Mouse (Mus musculus): Measurements from ENCODE around the gene Cenpp. TPM values are rescaled to one million over a fixed set of nuclear protein-coding genes. Genes with fewer than 3 reads are reported as not detected.
"Not testable (repeated sequence)": the region's sequence is repeated elsewhere in the genome, so short reads cannot be mapped to it uniquely, and the experiment has no call there.

The Cenpp gene
- polyA plus RNA-seq, 1 experiment from 2014 or later: 13.1 TPM

DNA sequence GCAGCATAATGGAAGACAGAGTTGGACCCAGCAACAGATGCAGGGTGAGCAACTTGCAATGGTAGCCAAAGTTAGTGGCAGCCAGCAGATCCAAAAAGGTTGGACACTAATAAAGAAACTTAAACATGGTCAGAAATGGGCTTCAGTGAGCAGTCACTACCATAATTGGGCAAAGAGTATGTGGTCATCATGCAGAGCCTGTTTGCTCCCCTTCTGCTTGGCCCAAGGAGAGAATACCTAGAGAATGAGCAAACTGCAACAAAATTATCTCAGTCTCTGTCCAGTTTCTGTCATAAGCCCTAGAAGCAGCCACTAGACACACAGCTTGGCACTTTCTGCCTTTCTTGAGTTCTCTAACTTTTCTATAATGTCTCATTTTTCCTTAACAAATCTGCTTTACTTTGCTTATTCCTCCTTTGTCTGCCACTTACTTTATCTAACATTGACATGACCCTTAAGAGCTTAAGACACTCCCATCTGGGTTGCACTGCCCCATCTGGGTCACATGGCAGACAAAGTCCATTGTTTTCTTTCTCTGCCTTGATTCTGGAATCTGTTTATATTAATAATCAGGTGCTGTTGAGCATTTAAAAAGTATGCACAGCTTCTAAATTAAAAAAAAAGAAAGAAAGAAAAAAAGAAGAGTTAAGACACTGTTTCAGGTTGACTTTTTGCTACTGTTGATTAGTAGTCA lies 8.8 kb downstream of the Cenpp start:
- ATAC-seq (replicated peaks): no peak
- H3K4me2 ChIP-seq (replicated peaks): no peak overlapping the region

DNA sequence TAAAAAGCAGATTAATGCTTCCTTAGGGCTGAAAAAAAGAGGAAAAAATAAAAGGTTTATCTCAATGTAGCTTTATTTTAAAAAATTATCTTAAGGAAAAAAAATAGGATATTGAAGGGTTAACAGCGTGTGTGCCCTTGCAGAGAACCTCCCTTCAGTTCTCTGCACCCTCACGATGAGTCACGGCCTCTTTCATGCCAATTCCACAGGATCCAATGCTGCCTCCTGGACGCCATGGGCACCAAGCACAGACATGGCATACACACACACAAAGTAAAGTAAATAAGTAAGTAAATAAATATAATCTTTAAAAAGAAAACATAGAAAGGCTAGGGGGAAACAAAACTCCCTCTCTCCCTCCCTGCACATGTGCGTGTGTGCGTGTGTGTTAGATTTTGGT lies 9.9 kb downstream of the Cenpp start:
- Histone ChIP-seq H3K36me3 (no peaks in the 10 kb centered on the region), H3K9ac (replicated peaks) (no peak overlapping the region), H3K27me3 (no peaks in the 10 kb centered on the region), H3K27ac (replicated peaks) (no peak overlapping the region), H3K9me3 (no peaks in the 10 kb centered on the region), H3K4me2 (replicated peaks) (no peak overlapping the region), H3K4me1 (no peaks in the 10 kb centered on the region), H3K4me3 (no peak overlapping the region)
- 76% methylated on average over 6 of the region's 6 CpGs for WGBS
- no peak for ATAC-seq (replicated peaks)

More for the DNA sequence above, 8.8 kb downstream of the Cenpp start:
- H3K27ac ChIP-seq (replicated peaks): no peak overlapping the region
- H3K27me3 ChIP-seq: no peaks in the 10 kb centered on the region
- H3K4me1 ChIP-seq: no peaks in the 10 kb centered on the region
- H3K9ac ChIP-seq (replicated peaks): no peak overlapping the region
- H3K4me3 ChIP-seq: no peak overlapping the region
- H3K36me3 ChIP-seq: no peaks in the 10 kb centered on the region
- H3K9me3 ChIP-seq: no peaks in the 10 kb centered on the region

DNA sequence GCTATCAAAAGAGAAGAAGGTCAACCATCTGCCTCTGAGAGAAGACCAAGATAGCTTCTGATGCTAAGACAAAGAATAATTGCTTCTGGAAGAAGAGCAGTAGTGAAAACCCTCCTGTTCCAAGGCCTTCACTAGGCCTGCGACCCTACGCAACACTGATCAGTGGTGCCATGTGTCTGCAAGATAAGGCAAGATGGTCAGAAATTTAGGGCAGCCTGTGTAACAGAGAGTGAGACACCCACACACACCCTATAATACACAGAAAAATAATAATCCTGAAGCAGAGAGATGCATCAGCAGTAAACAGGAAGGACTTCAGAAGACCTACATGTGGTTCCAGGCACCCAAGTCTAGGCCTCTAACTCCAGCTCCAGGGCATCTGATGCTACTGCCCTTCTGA lies 12.6 kb downstream of the Cenpp start:
- Histone ChIP-seq H3K9me3 (no peaks in the 10 kb centered on the region), H3K27ac (replicated peaks) (no peak overlapping the region), H3K4me2 (replicated peaks) (no peak overlapping the region), H3K4me3 (no peak overlapping the region), H3K36me3 (no peaks in the 10 kb centered on the region), H3K9ac (replicated peaks) (no peak overlapping the region), H3K4me1 (no peaks in the 10 kb centered on the region), H3K27me3 (no peaks in the 10 kb centered on the region)
- 93% methylated on average over 2 of the region's 2 CpGs for WGBS
- no peak for ATAC-seq (replicated peaks)

DNA sequence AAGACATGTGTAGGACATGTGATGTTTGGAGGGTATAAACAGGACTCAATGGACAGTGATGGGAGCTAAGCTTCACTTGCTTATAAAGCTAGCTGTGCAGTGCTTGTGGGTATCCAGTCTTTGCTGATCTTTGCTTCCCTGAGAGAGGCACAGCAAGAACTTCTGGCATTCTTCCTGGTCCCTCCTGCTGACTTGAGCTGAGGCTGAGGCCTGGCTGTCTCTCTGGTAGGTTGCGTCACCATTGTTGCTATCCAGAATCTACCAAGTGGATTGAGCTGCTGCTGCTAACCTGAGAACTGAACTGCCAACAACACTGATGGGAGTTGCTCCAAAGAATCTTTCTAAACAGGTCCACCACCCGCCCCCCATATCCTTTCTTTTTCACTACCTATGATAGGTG lies 23.5 kb downstream of the Cenpp start:
- no peak for ATAC-seq (replicated peaks)
- Histone ChIP-seq H3K9ac (replicated peaks) (no peak overlapping the region), H3K27me3 (no peaks in the 10 kb centered on the region), H3K36me3 (no peaks in the 10 kb centered on the region), H3K4me2 (replicated peaks) (no peak overlapping the region), H3K4me1 (no peaks in the 10 kb centered on the region), H3K27ac (replicated peaks) (no peak overlapping the region), H3K4me3 (no peak overlapping the region), H3K9me3 (no peaks in the 10 kb centered on the region)
- 88% methylated on average over 2 of the region's 2 CpGs for WGBS

DNA sequence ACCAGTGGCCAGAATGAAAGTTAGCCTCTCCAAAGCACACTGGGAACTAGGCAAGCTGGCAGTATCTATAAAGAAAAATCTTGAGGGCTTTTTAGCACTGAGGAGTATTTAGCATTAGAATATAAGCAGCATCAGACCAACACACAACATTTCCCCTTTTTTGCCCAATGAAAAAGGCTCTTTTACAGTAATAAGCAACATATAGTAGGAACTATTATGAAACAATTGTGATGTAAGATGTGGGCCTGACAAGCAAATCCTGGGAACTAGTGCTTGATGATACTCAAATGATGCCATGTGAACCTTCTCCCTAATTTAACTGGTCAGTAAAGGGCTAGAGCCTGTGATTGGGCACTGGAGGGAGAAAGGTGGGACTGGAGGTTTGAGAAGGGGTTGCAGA lies 24.4 kb downstream of the Cenpp start:
- H3K27ac ChIP-seq (replicated peaks): no peak overlapping the region
- H3K4me3 ChIP-seq: no peak overlapping the region
- no peak overlapping the region for H3K9ac ChIP-seq (replicated peaks)
- H3K4me2 ChIP-seq (replicated peaks): no peak overlapping the region
- no peaks in the 10 kb centered on the region for H3K9me3 ChIP-seq
- H3K27me3 ChIP-seq: no peaks in the 10 kb centered on the region
- no peak for ATAC-seq (replicated peaks)
- H3K4me1 ChIP-seq: no peaks in the 10 kb centered on the region
- H3K36me3 ChIP-seq: no peaks in the 10 kb centered on the region

DNA sequence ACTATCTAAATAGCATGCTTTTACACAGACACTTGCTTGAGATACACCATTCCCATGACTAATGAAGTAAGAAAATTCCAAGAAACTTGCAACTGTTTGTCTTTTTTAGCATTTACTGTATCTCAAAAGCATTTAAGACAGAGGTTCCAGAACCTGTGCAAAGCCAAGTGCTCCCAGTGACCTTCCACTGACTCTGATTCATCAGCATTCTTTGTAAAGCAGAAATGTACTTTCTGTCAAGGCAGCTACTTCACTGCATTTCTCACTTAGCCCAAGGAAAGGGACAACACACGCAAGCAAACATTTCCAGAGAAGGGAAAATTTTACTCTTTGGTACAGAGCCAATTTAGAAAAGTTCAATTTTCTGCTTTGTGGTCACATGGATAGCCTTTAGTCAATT lies 29.4 kb downstream of the Cenpp start:
- Histone ChIP-seq H3K27ac (replicated peaks) (no peak overlapping the region), H3K9ac (replicated peaks) (no peak overlapping the region), H3K27me3 (no peaks in the 10 kb centered on the region), H3K9me3 (no peaks in the 10 kb centered on the region), H3K4me1 (no peaks in the 10 kb centered on the region), H3K4me3 (no peak overlapping the region), H3K4me2 (replicated peaks) (no peak overlapping the region), H3K36me3 (no peaks in the 10 kb centered on the region)
- ATAC-seq (replicated peaks): no peak
- 91% methylated on average over 1 of the region's 1 CpGs for WGBS

DNA sequence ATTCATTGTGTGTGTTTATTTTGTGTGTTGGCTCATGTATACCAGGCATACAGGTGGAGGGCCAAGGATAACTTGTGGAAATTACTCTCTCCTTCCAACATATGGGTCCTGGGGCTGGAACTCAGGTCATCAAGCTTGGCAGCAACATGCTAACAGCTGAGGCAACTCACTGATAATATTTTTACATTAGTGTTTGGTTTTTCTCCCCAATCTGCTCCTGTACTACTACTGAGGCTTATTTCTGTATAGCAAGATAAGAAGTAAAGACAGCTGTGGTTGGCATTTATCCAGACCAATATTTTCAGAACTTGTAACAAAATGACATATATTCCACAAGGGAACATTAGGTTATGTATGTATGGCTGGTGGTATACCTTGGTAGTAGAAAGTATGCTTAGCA lies 34.2 kb downstream of the Cenpp start:
- H3K4me2 ChIP-seq (replicated peaks): no peak overlapping the region
- no peak overlapping the region for H3K4me3 ChIP-seq
- no peaks in the 10 kb centered on the region for H3K9me3 ChIP-seq
- ATAC-seq (replicated peaks): no peak
- no peaks in the 10 kb centered on the region for H3K36me3 ChIP-seq
- no peaks in the 10 kb centered on the region for H3K4me1 ChIP-seq
- no peak overlapping the region for H3K9ac ChIP-seq (replicated peaks)
- no peak overlapping the region for H3K27ac ChIP-seq (replicated peaks)
- H3K27me3 ChIP-seq: no peaks in the 10 kb centered on the region

DNA sequence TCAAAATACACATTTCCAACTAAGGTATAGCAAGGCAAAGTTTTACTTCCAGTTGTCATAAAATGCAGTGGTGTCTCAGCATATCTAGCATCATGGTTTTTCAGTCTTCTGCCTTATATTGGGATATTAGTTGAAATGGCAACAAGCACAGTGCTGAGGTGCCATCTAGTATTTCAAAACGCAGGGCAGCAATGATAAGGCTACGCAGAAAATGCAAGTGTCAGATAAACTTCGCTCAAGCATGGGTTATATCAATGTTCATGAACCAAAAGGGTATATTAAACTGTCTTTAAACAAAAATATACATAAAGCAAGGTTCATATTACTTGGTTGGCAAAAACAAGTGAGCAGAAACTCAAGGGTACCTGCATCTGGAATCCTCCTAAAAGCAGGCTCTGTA lies 35.6 kb downstream of the Cenpp start:
- WGBS: 94% methylated on average over 3 of the region's 3 CpGs

DNA sequence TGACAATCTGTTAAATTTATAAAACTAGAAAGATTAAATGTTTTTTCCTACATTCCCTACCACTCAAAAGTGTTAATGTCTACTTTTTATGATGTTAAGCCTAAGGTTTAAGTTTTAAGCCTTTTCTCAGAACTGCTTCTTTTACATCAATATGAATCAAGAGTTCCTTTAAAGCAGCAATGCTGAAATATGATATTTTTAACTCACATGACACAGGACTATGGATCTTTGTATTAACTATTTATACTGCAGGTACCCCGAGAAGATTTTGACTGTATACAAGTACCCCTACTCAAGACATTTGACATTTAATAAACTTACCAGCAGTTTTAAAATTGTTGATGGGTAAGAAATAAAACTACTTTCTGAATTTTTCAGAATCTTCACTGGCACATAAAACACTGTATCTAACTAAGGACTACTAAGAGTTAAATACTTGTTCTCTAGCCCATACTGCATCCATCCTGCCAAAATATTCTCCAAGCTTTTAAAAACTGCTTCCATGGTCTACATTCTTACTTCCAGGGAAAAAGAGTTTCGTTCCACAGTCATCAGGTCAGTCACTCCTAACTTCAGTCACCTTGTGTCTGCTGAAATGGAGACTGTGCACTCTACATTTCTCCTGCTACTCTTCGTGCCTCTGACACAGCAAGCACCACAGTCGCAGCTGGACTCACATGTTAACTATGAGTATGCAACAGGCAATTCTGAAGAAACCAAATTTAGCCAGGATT lies 43.8 kb downstream of the Cenpp start:
- Histone ChIP-seq H3K4me3 (no peak overlapping the region), H3K4me1 (no peaks in the 10 kb centered on the region), H3K9ac (replicated peaks) (no peak overlapping the region), H3K27me3 (no peaks in the 10 kb centered on the region), H3K9me3 (no peaks in the 10 kb centered on the region), H3K27ac (replicated peaks) (no peak overlapping the region), H3K4me2 (replicated peaks) (no peak overlapping the region), H3K36me3 (no peaks in the 10 kb centered on the region)
- no peak for ATAC-seq (replicated peaks)
- whole genome bisulfite sequencing: 81% methylated on average over 4 of the region's 4 CpGs

More for the DNA sequence above, 35.6 kb downstream of the Cenpp start:
- no peaks in the 10 kb centered on the region for H3K4me1 ChIP-seq
- no peak overlapping the region for H3K4me3 ChIP-seq
- H3K36me3 ChIP-seq: no peaks in the 10 kb centered on the region
- no peaks in the 10 kb centered on the region for H3K27me3 ChIP-seq
- no peak overlapping the region for H3K9ac ChIP-seq (replicated peaks)
- no peak overlapping the region for H3K4me2 ChIP-seq (replicated peaks)
- H3K27ac ChIP-seq (replicated peaks): no peak overlapping the region
- ATAC-seq (replicated peaks): no peak
- no peaks in the 10 kb centered on the region for H3K9me3 ChIP-seq

DNA sequence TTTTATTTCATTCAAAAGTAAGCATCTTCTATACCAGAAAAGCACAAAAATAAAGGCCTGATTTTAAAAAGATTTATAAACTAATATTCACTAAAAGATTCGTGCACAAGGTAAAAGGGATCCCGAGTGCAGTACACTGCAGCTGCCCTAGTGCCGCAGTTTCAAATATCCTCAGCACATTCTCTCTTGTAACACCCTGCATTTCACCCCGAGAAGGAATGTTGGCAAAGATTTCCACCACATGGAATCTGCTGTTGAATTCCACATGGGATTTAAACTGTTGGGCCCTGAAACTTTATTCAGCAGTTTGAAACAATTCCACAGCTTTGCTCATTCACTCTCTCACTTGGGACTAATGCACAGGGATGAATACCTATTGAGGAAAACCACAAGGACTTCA lies 44.9 kb downstream of the Cenpp start, which contains the start of gene Ogn:
Gene Ogn (plus strand): TSS at position 333 of the 400 bp plus-strand sequence.
- no peaks in the 10 kb centered on the region for H3K27me3 ChIP-seq
- H3K9ac ChIP-seq (replicated peaks): no peak within 1 kb of the TSS
- H3K4me3 ChIP-seq: no peak within 1 kb of the TSS
- 58% methylated on average over 4 of the region's 4 CpGs for WGBS
- ATAC-seq (replicated peaks): no peak
- no peaks in the 10 kb centered on the region for H3K36me3 ChIP-seq
- no peaks in the 10 kb centered on the region for H3K4me1 ChIP-seq
- H3K4me2 ChIP-seq (replicated peaks): no peak within 1 kb of the TSS
- H3K27ac ChIP-seq (replicated peaks): no peak within 1 kb of the TSS
- no peaks in the 10 kb centered on the region for H3K9me3 ChIP-seq

DNA sequence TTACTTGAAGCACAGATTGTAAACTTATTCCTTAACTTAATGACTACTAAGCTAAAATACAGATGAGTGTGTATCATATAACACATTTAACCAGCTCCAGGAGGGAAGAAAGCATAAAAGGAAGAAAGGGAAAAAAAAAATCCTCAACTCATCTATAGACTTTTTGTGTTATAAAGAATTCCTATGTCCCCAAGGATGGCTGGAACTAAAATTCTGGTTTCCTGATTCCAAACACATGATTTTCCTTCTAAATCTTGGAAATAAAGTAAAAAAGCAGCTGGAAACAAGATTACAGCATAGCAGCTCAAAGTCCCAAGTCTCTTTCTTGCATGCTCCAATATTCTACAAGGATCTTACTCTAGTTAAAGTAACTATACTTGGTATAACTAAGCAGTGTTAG lies 49.0 kb downstream of the Cenpp start:
- ATAC-seq (replicated peaks): no peak
- no peak overlapping the region for H3K27ac ChIP-seq (replicated peaks)
- no peak overlapping the region for H3K4me3 ChIP-seq
- H3K9ac ChIP-seq (replicated peaks): no peak overlapping the region
- no peaks in the 10 kb centered on the region for H3K36me3 ChIP-seq
- H3K9me3 ChIP-seq: no peaks in the 10 kb centered on the region
- no peaks in the 10 kb centered on the region for H3K27me3 ChIP-seq
- H3K4me1 ChIP-seq: no peaks in the 10 kb centered on the region
- no peak overlapping the region for H3K4me2 ChIP-seq (replicated peaks)

DNA sequence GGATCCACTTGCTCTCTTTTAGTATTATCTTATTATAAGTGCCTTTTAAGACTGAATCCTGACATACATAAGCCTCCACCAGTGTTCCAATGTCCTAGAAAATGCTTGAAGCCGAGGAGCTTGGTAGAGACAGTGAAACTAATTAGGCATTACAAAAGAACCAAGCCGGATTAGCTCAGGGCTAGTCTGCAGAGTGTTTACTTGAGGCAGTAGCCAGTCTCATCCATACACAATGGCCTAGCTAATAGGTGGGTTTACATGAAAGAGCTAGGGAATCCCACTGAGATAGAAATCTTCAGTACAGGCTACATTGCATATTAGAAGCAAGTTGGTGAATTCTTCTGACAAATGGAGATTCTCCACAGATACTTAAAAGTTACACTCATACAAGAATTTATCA lies 50.0 kb downstream of the Cenpp start:
- not testable (repeated sequence) for H3K4me1 ChIP-seq; H3K27ac ChIP-seq (replicated peaks); H3K27me3 ChIP-seq; H3K4me2 ChIP-seq (replicated peaks); H3K4me3 ChIP-seq; H3K9me3 ChIP-seq; H3K9ac ChIP-seq (replicated peaks); H3K36me3 ChIP-seq; ATAC-seq (replicated peaks)
- WGBS: 19% methylated on average over 2 of the region's 2 CpGs

DNA sequence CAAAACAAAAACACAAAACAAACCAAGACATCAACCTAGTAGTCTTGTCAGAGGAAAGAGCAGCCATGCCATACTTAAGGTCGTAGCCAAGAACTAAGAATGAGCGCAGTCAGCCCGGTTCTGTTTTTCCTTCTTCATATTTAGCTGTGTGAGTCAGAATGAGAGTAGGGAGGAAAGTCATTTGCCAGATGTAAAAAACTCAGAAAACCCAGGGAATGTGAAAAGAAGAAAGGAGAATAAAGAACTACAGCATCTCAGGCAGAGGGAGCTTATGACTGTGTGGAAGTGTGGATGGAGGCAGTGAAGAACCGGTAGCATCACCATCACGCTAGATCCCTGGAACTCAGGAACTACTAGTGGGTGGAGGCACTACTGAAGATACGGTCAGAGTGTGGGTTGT lies 66.5 kb downstream of the Cenpp start:
- Histone ChIP-seq H3K4me1 (no peaks in the 10 kb centered on the region), H3K27me3 (no peaks in the 10 kb centered on the region), H3K27ac (replicated peaks) (no peak overlapping the region), H3K9ac (replicated peaks) (no peak overlapping the region), H3K36me3 (no peaks in the 10 kb centered on the region), H3K9me3 (no peaks in the 10 kb centered on the region), H3K4me3 (no peak overlapping the region), H3K4me2 (replicated peaks) (no peak overlapping the region)
- no peak for ATAC-seq (replicated peaks)
- 94% methylated on average over 6 of the region's 6 CpGs for WGBS

Data from forebrain, embryonic 15.5 days (tissue).